Mouse (Mus musculus) thymus, postnatal 0 days (tissue): Measurements from ENCODE around the gene Ikzf2. TPM values are rescaled to one million over a fixed set of nuclear protein-coding genes. Genes with fewer than 3 reads are reported as not detected.
A peak's percentile ranks its signal among the peaks of the same experiment; 100 is the strongest.

Experiments used
- DNase-seq: peaks from one replicate; pipeline ENCODE4 v3.0.0-alpha.2; 2015; ENCODE audit warnings: low spot score
- polyA plus RNA-seq: library from polyadenylated mRNA; unstranded; fragments of >200 nt; fragmentation: Nextera tagmentation; extraction: Ambion mirVana; gene quantifications from 2 replicates; pipeline ENCODE4 v1.2.1, GENCODE M21; 2015

Gene Ikzf2
- polyA plus RNA-seq, 1 experiment from 2014 or later = 29.9 TPM

DNA sequence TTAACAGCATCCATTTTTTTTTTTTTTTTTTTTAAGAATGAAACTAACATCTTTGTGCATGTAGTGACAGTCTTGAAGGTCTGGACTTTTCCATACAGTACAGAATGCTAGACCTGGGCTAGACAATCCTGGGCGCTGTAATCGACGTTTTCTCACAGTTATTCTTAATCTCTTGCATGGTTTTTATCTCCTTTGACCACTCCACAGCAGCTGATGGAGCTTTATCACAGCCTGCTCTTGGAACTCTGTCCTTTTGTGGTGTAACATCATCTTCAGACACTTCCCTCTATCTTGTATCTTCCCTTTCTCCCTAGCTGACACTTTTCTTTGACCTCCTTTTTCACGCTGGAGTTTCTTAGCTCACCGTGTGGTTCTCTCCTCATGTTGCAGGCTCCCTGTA lies 170.9 kb downstream of the Ikzf2 start:
- no peak for DNase-seq

DNA sequence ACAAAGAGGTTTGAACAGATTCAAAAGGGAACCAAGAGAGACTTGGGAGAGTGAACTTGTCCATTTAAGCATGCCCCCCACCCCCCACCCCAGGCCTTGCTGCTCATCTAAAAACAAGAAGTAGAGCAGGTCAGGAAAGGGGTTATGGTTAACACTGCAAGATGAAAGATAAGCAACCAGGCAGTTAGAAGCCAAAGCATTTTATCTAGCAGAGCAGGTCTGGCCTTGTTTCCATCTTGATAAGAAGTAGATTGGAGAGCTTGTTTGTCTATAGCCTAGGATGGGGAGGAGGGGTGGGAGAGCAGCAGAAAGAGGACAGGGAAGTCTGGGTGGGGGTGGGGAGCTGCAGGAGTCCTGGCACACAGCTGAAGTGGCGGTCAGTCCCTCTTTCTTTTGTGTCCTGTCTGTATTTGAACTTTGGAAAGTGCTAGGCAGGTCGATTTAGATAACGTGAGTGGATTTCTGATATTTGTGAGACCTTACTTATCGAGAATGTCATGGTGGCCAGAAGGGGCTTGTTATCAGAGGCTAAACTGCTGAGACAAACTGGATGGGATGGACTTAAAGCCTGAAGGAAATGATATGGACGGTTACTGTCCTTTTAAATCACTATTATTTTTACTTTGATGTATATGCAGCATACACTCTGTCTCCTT lies 173.3 kb downstream of the Ikzf2 start:
- peak; percentile 35 for DNase-seq

DNA sequence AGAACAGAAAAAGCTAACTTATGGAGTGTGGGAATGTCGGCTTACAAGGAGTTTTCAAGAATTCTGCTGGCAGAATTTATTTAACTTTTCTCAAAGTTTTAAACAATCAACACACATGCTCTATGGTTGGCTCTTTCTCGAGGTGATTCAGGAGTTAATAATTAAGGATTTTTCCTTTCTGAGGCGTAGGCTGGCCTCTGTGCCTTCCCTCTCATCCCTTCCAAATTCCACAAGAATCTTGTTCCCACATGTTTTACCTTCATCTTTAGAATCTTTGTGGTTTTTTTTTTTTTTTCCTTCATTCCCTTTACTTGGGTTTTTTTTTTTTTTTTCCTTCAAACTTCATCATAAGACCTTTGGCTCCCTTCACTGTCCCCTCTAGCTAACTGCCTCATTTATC lies 178.8 kb downstream of the Ikzf2 start:
- no peak for DNase-seq

GRCm38 (mm10) chr1:69507513-69507912 lies 179.5 kb downstream of the Ikzf2 start:
- DNase-seq = no peak

DNA sequence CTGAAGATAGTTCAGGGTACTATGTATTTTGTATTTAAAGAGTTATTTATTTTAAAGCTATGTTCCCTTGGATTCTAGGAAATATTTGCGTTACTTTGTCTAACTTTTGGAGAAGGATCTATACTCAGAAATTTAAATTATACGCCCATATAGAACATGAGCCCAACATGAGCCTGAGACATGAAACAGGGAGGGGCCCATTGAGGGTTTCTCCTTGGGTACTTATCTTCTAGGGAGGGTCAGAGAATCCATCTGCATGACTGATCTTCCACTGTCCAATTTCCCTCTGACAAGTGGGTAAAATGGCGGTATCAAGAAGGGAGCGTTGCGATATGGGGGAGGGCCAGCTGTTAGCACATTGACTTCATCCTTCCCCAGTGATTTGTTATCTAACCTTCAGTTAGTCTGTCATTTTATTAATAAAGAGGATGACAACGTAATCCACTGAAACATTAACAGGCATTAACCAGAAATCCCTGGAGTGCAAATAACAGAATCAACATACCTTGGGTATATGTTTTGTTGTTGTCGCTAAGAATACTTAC lies 180.4 kb downstream of the Ikzf2 start:
- no peak for DNase-seq

DNA sequence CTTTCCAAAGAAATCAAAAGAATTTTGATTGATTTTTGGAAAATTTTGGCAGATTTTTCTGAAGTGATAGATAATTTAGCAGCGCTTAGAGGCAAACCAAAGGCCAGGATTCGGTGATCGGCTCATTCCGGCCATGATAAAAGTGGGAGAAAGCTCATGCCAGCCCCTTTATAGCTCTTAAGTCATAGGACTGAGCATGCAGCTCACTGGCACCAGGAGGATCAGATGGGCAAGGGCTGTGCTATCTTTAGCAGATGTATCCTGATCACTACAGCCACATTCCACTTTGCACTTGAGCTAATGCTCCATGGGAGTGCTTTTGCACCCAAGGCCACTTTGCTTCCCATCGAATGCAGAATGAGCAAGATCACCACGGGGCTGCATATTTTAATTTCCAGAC lies 181.0 kb downstream of the Ikzf2 start:
- no peak for DNase-seq

DNA sequence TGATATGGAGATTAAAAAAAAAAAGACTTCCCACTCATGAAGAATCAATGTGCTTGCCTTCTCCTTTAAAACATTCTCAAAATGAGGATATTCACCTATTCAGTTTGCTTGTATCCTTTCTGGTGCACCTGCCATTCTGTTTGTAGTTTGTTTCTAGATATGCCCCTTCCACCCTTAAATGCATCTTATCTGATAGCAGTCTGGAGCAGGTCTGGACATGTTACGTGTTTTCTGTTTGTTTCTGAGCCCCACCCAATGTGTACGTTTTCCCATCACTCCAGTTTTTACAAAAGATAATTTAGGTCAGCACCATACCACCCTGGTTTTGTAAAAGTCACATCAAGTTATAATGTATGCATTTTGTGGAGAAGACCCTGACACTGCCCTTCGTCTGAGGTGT lies 186.7 kb downstream of the Ikzf2 start:
- DNase-seq = no peak

DNA sequence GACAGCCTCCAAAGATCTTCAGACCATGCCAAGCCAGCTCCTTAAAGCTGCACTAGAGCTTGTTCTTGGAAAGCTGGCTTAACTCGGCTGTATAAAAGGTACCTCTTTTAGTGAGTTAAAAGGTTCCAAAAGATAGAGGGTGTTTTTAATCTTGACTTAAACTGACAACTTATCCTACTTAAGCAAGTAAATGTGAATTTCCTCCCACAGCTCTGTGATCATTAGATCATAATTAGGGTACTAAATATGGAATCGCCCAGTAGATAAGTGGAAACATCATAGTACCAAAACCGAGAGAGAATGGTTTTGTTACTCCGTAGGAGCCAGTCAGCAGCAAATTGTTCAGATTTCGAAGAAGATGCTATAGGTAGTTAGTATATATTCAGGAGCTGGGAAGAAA lies 187.4 kb downstream of the Ikzf2 start:
- DNase-seq = no peak

DNA sequence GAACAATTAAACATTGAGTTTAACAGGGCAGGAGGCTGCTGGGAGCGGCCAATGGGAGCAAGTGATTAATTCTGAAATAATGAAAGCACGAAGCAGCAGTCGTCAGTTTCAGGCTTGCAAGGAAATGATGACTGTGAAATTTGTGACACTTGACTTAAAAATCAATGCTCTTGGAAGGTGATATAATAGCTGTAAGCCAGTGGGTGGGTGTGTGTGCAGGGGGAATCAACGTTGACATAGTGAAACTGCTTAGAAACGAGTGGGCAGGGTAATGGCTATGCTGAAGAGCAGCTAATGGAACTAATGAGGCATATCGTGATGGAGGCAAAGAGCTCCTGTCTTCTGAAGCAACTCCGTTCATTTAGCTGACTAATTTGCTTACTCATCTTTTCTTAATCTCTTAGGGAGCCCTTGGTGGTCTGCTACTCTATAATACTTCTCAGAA lies 188.2 kb downstream of the Ikzf2 start:
- DNase-seq = no peak

DNA sequence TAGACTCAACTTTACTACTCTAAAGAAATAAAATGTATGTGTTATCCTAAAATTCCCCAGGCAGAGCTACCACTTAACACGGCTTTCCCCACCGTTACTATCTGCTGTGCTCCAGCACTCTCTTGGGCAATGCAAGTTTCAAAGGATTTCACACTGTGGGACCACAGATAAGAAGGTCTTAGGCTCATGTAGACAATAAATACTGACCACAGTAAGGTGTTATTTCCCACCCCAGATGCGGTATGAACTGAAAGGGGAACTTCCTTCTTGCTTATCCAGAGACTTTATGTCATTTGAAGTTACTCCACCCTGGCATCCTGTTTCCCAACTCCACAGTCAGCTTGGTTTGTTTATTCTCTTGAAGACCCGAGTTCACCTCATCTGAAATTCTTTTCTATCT lies 191.0 kb downstream of the Ikzf2 start:
- no peak for DNase-seq

DNA sequence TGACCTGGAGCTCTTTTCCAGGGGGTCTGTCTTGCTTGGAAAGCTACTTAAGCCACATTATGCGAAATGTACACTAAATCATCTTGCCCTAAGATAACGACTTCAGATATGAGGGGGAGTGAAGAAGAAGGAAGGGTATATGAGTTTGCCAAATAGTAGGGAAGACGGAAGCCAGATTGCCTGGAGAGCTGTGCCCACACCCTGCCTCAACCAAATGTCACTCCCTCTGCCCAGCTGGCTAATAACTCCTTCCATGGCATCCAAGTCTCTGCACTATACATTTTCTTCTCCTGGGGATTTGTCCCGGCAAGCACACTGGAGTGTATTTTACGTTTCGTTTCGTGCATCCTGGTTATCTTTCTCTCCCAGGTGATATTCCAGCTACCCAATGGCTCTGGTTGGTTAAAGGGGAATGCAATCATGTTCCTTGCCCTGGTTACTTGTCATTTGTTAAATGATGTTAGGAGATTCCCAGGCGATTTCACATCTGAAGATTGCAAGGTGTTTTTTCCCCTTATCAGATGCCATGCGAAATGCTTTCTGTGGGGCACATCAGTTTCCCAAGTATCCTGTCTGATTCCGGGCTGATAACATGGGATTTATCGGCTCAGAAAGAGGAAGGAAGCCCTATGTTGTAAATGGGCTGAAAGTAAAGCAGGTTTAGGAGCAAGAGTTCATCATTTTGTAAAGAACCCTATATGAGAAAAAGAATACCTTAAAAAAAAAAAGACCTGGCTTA lies 193.6 kb downstream of the Ikzf2 start:
- DNase-seq = no peak

GRCm38 (mm10) chr1:69492013-69492412 lies 195.0 kb downstream of the Ikzf2 start:
- DNase-seq = no peak

DNA sequence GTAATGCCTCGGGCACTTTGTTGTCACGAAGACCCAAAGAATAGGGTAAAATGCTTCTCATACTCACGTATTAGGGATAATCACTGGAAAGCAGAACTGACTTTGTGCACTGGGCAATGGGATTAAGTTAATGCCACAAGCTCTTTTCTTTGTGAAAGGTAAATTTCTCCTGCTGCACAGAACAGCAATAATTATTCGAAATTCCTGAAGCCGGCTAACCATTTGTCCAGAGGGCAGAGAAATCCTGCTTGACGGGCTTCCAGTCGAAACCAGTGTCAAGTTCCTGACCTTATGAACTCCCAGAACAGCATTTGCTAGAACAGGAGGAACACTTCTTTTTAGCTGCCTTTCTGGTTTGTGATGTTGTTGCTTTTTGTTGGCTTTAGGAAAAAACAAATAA lies 198.0 kb downstream of the Ikzf2 start:
- no peak for DNase-seq

- no peak for DNase-seq
These were observed 198.4 kb downstream of the Ikzf2 start for GRCm38 (mm10) chr1:69488625-69489024.

Other genes with a start within 250 kb of the Ikzf2 start
- 0.37 and 0.60 TPM in 2 replicates for gene Spag16, start 139.7 kb upstream of the Ikzf2 start, polyA plus RNA-seq